Mouse (Mus musculus): ENCODE results near the gene AL732309.1. TPM values are rescaled to one million over a fixed set of nuclear protein-coding genes. Genes with fewer than 3 reads are reported as not detected.

AL732309.1 gene
- total RNA-seq, 2 experiments from 2014 or later: 1.2 to 2.2 TPM

Other genes starting within 250 kb of the AL732309.1 start
- 10 to 100 TPM; 14.4 to 16.3 TPM for gene Nsmf, start 192.5 kb downstream of the AL732309.1 start, total RNA-seq (2021)
- not detected for gene Entpd8, start 166.6 kb downstream of the AL732309.1 start, total RNA-seq (2021)
- not detected for gene Noxa1, start 151.7 kb downstream of the AL732309.1 start, total RNA-seq (2021)
- 10 to 100 TPM in 1 of 2 experiments, 1 to 10 TPM in 1; 9.7 to 12.0 TPM for gene Nrarp, start 66.1 kb downstream of the AL732309.1 start, total RNA-seq (2021)
- 1 to 10 TPM; 4.0 to 5.2 TPM for gene Tor4a, start 50.0 kb downstream of the AL732309.1 start, total RNA-seq (2021)
- gene Nelfb, start 35.4 kb downstream of the AL732309.1 start, total RNA-seq (2021): 10 to 100 TPM; 38.7 to 39.9 TPM
- not detected for gene Stpg3, start 32.2 kb downstream of the AL732309.1 start, total RNA-seq (2021)
- gene Fam166a, start 28.1 kb downstream of the AL732309.1 start, total RNA-seq (2021): not detected
- gene Tubb4b, start 22.2 kb downstream of the AL732309.1 start, total RNA-seq (2021): 100 to 1,000 TPM; 240 to 254 TPM
- not detected for gene Slc34a3, start 12.5 kb downstream of the AL732309.1 start, total RNA-seq (2021)
- not detected for gene Rnf224, start 10.1 kb downstream of the AL732309.1 start, total RNA-seq (2021)
- gene Rnf208, start 4.6 kb downstream of the AL732309.1 start, total RNA-seq (2021): under 1 TPM; 0.27 to 0.44 TPM
- not detected for gene Cysrt1, start 4.4 kb downstream of the AL732309.1 start, total RNA-seq (2021)
- 10 to 100 TPM; 13.4 to 15.1 TPM for gene Tmem203, start 8.6 kb upstream of the AL732309.1 start, total RNA-seq (2021)
- gene Tprn, start 15.8 kb upstream of the AL732309.1 start, total RNA-seq (2021): 1 to 10 TPM; 4.8 to 8.6 TPM
- gene Ssna1, start 25.6 kb upstream of the AL732309.1 start, total RNA-seq (2021): 10 to 100 TPM; 37.4 to 44.0 TPM
- 10 to 100 TPM; 38.6 to 39.1 TPM for gene Anapc2, start 25.6 kb upstream of the AL732309.1 start, total RNA-seq (2021)
- gene Tmem210, start 41.3 kb upstream of the AL732309.1 start, total RNA-seq (2021): not detected
- not detected for gene Lrrc26, start 43.1 kb upstream of the AL732309.1 start, total RNA-seq (2021)
- gene Grin1, start 72.3 kb upstream of the AL732309.1 start, total RNA-seq (2021): not detected
- gene Man1b1, start 85.5 kb upstream of the AL732309.1 start, total RNA-seq (2021): 10 to 100 TPM; 21.9 to 23.2 TPM
- gene Dpp7, start 109.5 kb upstream of the AL732309.1 start, total RNA-seq (2021): 1 to 10 TPM; 3.4 to 3.7 TPM
- 1 to 10 TPM; 6.7 to 8.6 TPM for gene Uap1l1, start 118.8 kb upstream of the AL732309.1 start, total RNA-seq (2021)
- gene Sapcd2, start 125.5 kb upstream of the AL732309.1 start, total RNA-seq (2021): under 1 TPM; 0.46 to 0.56 TPM
- gene Entpd2, start 149.0 kb upstream of the AL732309.1 start, total RNA-seq (2021): 10 to 100 TPM; 14.5 to 15.4 TPM
- gene Npdc1, start 152.5 kb upstream of the AL732309.1 start, total RNA-seq (2021): 10 to 100 TPM; 27.3 to 27.8 TPM
- gene Fut7, start 176.4 kb upstream of the AL732309.1 start, total RNA-seq (2021): under 1 TPM; 0.27 to 0.36 TPM
- 10 to 100 TPM; 35.5 to 39.9 TPM for gene Abca2, start 181.8 kb upstream of the AL732309.1 start, total RNA-seq (2021)
- gene Clic3, start 210.0 kb upstream of the AL732309.1 start, total RNA-seq (2021): 1 to 10 TPM; 1.2 to 1.6 TPM
- gene Paxx, start 214.2 kb upstream of the AL732309.1 start, total RNA-seq (2021): 10 to 100 TPM; 23.0 to 23.4 TPM
- 100 to 1,000 TPM; 189 to 202 TPM for gene Ptgds, start 223.2 kb upstream of the AL732309.1 start, total RNA-seq (2021)
- gene Lcn12, start 247.0 kb upstream of the AL732309.1 start, total RNA-seq (2021): not detected